In genomic region chr8:126166394-126166793, GRCm38 (mm10) we compare ENCODE assay signal across 16 mouse cellular contexts.
"Had no signal": no experiment of that assay in that cellular context is flagged by ENCODE, and none has a peak within 500 bp of the region (broad histone marks: within the 10 kb centered on the region; RNA-seq: fewer than 3 reads in every experiment).

No protein-coding gene starts in this region.

- DNase-seq: kidney, adult 8-10 months; kidney, postnatal 25 days; liver; liver, embryonic 13.5 days; liver, postnatal 0 days; lung, postnatal 14 days; right cerebral cortex, postnatal 4 days; spleen, adult 18-20 months; thymus, adult 18-20 months; thymus, postnatal 14 days had no signal

- ATAC-seq: intestine, postnatal 0 days; liver, postnatal 0 days had no signal

- H3K9ac ChIP-seq: limb, embryonic 12.5 days; liver, embryonic 13.5 days; liver, postnatal 0 days; lung, embryonic 15.5 days had no signal

- H3K4me3 ChIP-seq: limb, embryonic 12.5 days; liver, embryonic 13.5 days; lung, embryonic 15.5 days; megakaryocyte, embryonic 14.5 days; myocyte had no signal

- H3K36me3 ChIP-seq: limb, embryonic 12.5 days; liver, embryonic 13.5 days; lung, embryonic 15.5 days had no signal

- H3K9me3 ChIP-seq: limb, embryonic 12.5 days; liver, embryonic 13.5 days; lung, embryonic 15.5 days; megakaryocyte, embryonic 14.5 days had no signal

- H3K27ac ChIP-seq: limb, embryonic 12.5 days; liver, embryonic 13.5 days; lung, embryonic 15.5 days; macrophage had no signal

- H3K4me1 ChIP-seq: limb, embryonic 12.5 days; liver, embryonic 13.5 days; lung, embryonic 15.5 days; megakaryocyte, embryonic 14.5 days had no signal

- H3K4me2 ChIP-seq: limb, embryonic 12.5 days; liver, embryonic 13.5 days; lung, embryonic 15.5 days had no signal

- H3K27me3 ChIP-seq: liver, embryonic 13.5 days; lung, embryonic 15.5 days had no signal
